Mouse (Mus musculus): Measurements from ENCODE around the gene Tmtc1. TPM values are rescaled to one million over a fixed set of nuclear protein-coding genes. Genes with fewer than 3 reads are reported as not detected.
A peak's percentile ranks its signal among the peaks of the same experiment; 100 is the strongest.

Gene Tmtc1
- polyA plus RNA-seq, 1 experiment from 2014 or later: 2.9 TPM

DNA sequence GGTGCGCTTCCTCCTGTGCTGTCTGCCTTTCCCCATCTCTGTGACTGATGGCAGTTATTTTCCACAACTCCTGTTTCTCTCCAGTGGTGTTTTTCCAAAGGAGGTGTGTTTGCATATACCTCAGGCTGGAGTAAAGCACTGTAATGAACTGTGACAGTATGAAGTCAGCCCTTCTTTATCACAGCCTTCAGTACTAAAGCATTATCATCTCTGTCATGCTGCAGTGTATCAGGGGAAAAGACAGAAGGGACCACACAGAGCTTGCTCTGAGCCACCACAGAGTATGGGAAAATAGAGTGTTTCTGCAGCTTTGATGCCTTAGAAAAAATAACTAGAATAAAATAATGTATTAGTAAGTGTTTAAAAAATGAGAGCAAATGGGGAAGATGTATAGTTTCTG is 81.0 kb downstream of the Tmtc1 start:
- no peak for ATAC-seq (ENCODE audit: borderline replicate concordance, extremely low read depth, low FRiP score, low TSS enrichment)
- H3K36me3 ChIP-seq: no peaks in the 10 kb centered on the region
- peaks cover 7% of the 10 kb centered on the region; the same call in 1 of the 2 replicates for H3K4me1 ChIP-seq
- no peak overlapping the region for H3K27ac ChIP-seq
- H3K27me3 ChIP-seq: no peaks in the 10 kb centered on the region
- H3K4me2 ChIP-seq: no peak overlapping the region
- 62% methylated on average over 1 of the region's 1 CpGs for WGBS
- H3K9ac ChIP-seq: no peak overlapping the region
- H3K9me3 ChIP-seq: no peaks in the 10 kb centered on the region
- H3K4me3 ChIP-seq: no peak overlapping the region

DNA sequence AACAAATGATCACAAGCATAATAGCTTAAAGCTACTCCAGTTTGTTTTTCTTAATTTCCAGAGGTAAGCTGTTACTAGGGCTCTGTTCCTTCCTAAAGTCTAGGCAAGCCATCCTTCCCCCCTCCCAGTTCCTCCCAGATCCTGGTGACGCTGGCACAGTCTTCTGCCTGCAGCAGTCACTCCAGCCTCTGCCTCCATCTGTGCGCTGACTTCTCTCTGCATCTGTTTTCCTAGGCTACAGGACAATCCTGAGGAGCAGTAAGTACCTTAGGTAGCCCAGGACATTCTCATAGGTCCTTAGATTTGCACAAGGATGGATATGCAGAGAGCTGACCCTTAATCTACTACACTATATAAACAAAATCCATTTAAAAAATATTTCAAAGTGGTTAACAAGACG is 81.7 kb downstream of the Tmtc1 start:
- H3K4me2 ChIP-seq: no peak overlapping the region
- peaks cover 7% of the 10 kb centered on the region; the same call in 1 of the 2 replicates for H3K4me1 ChIP-seq
- H3K9me3 ChIP-seq: no peaks in the 10 kb centered on the region
- H3K36me3 ChIP-seq: 0 out of 2 replicates have a peak, but pooled peaks cover 2% of the 10 kb centered on the region
- no peak overlapping the region for H3K9ac ChIP-seq
- 0 out of 2 replicates have a peak overlapping the region, but pooled peaks have one; percentile 43 for H3K27ac ChIP-seq
- H3K4me3 ChIP-seq: no peak overlapping the region
- WGBS: 30% methylated on average over 3 of the region's 3 CpGs
- no peaks in the 10 kb centered on the region for H3K27me3 ChIP-seq
- ATAC-seq (ENCODE audit: borderline replicate concordance, extremely low read depth, low FRiP score, low TSS enrichment): no peak

DNA sequence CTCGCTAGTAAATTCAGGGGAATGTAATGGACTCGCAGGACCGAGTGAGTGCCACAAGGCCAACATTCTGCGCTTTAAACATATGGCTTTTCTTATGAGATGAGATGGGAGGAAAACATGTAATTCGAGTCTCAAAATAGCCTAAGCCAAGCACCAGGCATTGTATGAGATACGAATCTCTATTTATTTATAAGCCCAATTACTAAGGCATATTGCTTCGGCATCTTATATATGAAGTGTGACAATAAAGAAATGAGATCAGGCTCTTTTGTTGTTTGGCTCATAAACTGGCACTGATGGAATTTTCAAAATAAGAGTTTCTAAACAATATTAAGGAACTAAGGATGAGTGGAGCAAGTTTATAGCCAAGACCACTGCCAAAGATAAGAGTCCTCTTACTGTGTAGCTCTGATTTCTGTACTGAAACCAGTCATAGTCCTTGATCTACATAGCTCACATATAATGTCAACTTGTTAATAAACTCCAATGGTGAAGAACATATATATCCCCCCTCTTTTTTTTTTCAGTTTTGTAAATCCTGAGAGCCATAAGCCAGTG is 84.8 kb downstream of the Tmtc1 start:
- peak; percentile 46; the same call in 1 of the 2 replicates for ATAC-seq (ENCODE audit: borderline replicate concordance, extremely low read depth, low FRiP score, low TSS enrichment)
- H3K9ac ChIP-seq: no peak overlapping the region
- WGBS: 54% methylated on average over 7 of the region's 7 CpGs
- H3K4me3 ChIP-seq: no peak overlapping the region
- H3K4me1 ChIP-seq: peaks cover 11% of the 10 kb centered on the region
- H3K27ac ChIP-seq: peak overlapping the region; percentile 53; the same call in 1 of the 2 replicates
- no peak overlapping the region for H3K4me2 ChIP-seq
- no peaks in the 10 kb centered on the region for H3K27me3 ChIP-seq
- peaks cover 14% of the 10 kb centered on the region for H3K36me3 ChIP-seq
- no peaks in the 10 kb centered on the region for H3K9me3 ChIP-seq

DNA sequence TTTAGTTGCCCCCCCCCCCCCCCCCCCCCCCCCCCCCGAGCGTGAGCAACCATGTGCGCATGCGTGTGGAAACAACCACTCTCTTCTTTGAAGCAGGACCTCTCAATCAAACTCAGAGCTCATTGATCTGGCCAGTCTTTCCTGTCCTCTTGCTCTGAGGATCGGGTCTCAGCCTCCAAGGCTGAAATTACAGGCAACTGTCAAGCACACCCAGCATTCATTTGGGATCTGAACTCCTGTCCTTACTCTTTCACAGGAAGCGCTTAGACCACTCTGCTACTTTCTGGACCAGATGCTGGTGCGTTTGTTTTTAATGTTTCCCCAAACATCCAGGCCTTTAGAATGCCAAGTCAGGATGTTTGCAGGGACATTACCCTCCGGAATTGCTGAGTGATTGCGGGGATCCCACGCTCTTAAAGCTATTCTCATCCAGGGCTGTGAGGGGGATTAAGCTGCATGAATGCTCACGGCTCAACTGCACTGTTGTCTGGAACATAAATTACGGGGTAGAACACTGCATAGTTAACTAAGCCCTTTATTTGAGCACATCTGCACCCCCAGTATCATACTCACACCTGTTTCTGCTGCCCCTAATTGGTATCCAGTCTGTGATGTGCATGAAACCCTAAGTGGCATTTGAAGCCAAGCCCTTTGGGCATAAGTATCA is 85.5 kb downstream of the Tmtc1 start:
- WGBS: 66% methylated on average over 9 of the region's 12 CpGs
- no peaks in the 10 kb centered on the region for H3K9me3 ChIP-seq

GRCm38 (mm10) chr6:148356141-148356540 is 88.0 kb downstream of the Tmtc1 start:
- no peak overlapping the region for H3K27ac ChIP-seq
- peaks cover 14% of the 10 kb centered on the region for H3K36me3 ChIP-seq
- no peaks in the 10 kb centered on the region for H3K9me3 ChIP-seq
- H3K27me3 ChIP-seq: no peaks in the 10 kb centered on the region
- no peak overlapping the region for H3K4me2 ChIP-seq
- H3K4me1 ChIP-seq: peaks cover 11% of the 10 kb centered on the region
- no peak overlapping the region for H3K4me3 ChIP-seq
- H3K9ac ChIP-seq: no peak overlapping the region
- no peak for ATAC-seq (ENCODE audit: borderline replicate concordance, extremely low read depth, low FRiP score, low TSS enrichment)

More for the DNA sequence above, 85.5 kb downstream of the Tmtc1 start:
- peaks cover 14% of the 10 kb centered on the region for H3K36me3 ChIP-seq
- H3K4me2 ChIP-seq: no peak overlapping the region
- H3K4me3 ChIP-seq: no peak overlapping the region
- H3K4me1 ChIP-seq: peaks cover 11% of the 10 kb centered on the region
- H3K27ac ChIP-seq: peak overlapping the region; percentile 53
- H3K9ac ChIP-seq: no peak overlapping the region
- no peaks in the 10 kb centered on the region for H3K27me3 ChIP-seq
- ATAC-seq (ENCODE audit: borderline replicate concordance, extremely low read depth, low FRiP score, low TSS enrichment): no peak

- H3K27ac ChIP-seq: no peak overlapping the region
- H3K9me3 ChIP-seq: no peaks in the 10 kb centered on the region
- no peaks in the 10 kb centered on the region for H3K27me3 ChIP-seq
- peak overlapping the region; percentile 53 for H3K4me3 ChIP-seq
- peaks cover 10% of the 10 kb centered on the region for H3K4me1 ChIP-seq
- H3K36me3 ChIP-seq: peaks cover 14% of the 10 kb centered on the region
- H3K4me2 ChIP-seq: peak overlapping the region; percentile 76
- 27% methylated on average over 85 of the region's 85 CpGs for WGBS
- H3K9ac ChIP-seq: peak overlapping the region; percentile 42
- ATAC-seq (ENCODE audit: borderline replicate concordance, extremely low read depth, low FRiP score, low TSS enrichment): peak; percentile 75; the same call in 1 of the 2 replicates
Measured at GRCm38 (mm10) chr6:148354509-148355474, 89.4 kb downstream of the Tmtc1 start.

GRCm38 (mm10) chr6:148354151-148354508 is 90.1 kb downstream of the Tmtc1 start:
- 73% methylated on average over 16 of the region's 16 CpGs for WGBS
- Histone ChIP-seq H3K4me3 (peak overlapping the region; percentile 53), H3K27ac (no peak overlapping the region), H3K4me1 (peaks cover 9% of the 10 kb centered on the region), H3K27me3 (no peaks in the 10 kb centered on the region), H3K9me3 (no peaks in the 10 kb centered on the region), H3K4me2 (peak overlapping the region; percentile 76), H3K36me3 (peaks cover 14% of the 10 kb centered on the region), H3K9ac (no peak overlapping the region)
- ATAC-seq (ENCODE audit: borderline replicate concordance, extremely low read depth, low FRiP score, low TSS enrichment): peak; percentile 40; the same call in 1 of the 2 replicates

DNA sequence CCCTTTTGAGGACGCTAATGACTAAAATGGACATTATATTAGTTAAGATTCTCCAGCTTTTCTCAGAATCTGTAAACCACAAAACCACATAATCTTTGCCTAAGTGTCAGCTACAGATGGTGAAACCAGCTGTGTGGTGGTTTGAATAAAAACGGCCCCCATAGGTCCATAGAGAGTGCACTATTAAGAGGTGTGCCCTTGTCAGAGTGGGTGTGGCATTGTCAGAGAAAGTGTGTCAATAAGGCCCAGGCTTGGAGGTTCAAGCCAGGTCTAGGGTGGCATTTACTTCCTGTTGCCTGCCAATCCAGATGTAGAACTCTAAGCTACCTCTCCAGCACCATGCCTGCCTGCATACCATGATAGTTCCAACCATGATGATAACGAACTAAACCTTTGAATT is 99.2 kb downstream of the Tmtc1 start:
- ATAC-seq (ENCODE audit: borderline replicate concordance, extremely low read depth, low FRiP score, low TSS enrichment): no peak
- H3K36me3 ChIP-seq: no peaks in the 10 kb centered on the region
- 79% methylated on average over 3 of the region's 3 CpGs for WGBS

GRCm38 (mm10) chr6:148342191-148342590 is 102.0 kb downstream of the Tmtc1 start:
- 88% methylated on average over 2 of the region's 2 CpGs for WGBS
- no peak for ATAC-seq (ENCODE audit: borderline replicate concordance, extremely low read depth, low FRiP score, low TSS enrichment)
- no peak overlapping the region for H3K27ac ChIP-seq
- H3K27me3 ChIP-seq: no peaks in the 10 kb centered on the region
- H3K9me3 ChIP-seq: no peaks in the 10 kb centered on the region
- H3K4me3 ChIP-seq: no peak overlapping the region
- H3K4me2 ChIP-seq: no peak overlapping the region
- H3K4me1 ChIP-seq: no peaks in the 10 kb centered on the region
- no peaks in the 10 kb centered on the region for H3K36me3 ChIP-seq
- H3K9ac ChIP-seq: no peak overlapping the region

More for the DNA sequence above, 99.2 kb downstream of the Tmtc1 start:
- Histone ChIP-seq H3K4me3 (no peak overlapping the region), H3K27me3 (no peaks in the 10 kb centered on the region), H3K9ac (no peak overlapping the region), H3K27ac (no peak overlapping the region), H3K4me2 (no peak overlapping the region), H3K9me3 (no peaks in the 10 kb centered on the region), H3K4me1 (no peaks in the 10 kb centered on the region)

DNA sequence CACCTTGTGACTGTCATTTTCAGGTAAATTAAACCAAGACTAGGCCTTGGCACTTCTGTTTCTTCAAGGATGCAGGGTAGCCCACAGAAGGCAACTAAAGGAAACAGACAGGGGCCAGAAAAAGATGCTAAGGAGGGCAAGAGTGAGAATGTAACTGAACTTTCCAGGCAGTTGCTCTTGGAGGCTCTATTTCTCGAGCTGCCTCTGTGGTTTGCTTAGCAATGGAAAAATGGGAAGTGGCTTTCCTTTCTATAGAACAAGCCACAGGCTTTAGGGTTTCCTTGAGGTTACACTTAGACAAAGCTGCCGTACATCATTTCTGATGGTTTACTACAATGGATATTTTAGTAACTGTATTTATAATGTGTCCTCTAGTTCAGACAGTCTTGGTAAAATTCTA is 102.4 kb downstream of the Tmtc1 start:
- Histone ChIP-seq H3K4me2 (no peak overlapping the region), H3K9me3 (no peaks in the 10 kb centered on the region), H3K27me3 (no peaks in the 10 kb centered on the region), H3K27ac (no peak overlapping the region), H3K9ac (no peak overlapping the region), H3K4me1 (no peaks in the 10 kb centered on the region), H3K36me3 (no peaks in the 10 kb centered on the region), H3K4me3 (no peak overlapping the region)
- WGBS: 77% methylated on average over 2 of the region's 2 CpGs
- no peak for ATAC-seq (ENCODE audit: borderline replicate concordance, extremely low read depth, low FRiP score, low TSS enrichment)

- H3K27ac ChIP-seq: no peak overlapping the region
- 59% methylated on average over 3 of the region's 3 CpGs for WGBS
- no peak overlapping the region for H3K4me2 ChIP-seq
- no peak overlapping the region for H3K9ac ChIP-seq
- H3K9me3 ChIP-seq: no peaks in the 10 kb centered on the region
- no peak overlapping the region for H3K4me3 ChIP-seq
- H3K27me3 ChIP-seq: no peaks in the 10 kb centered on the region
- ATAC-seq (ENCODE audit: borderline replicate concordance, extremely low read depth, low FRiP score, low TSS enrichment): no peak
- no peaks in the 10 kb centered on the region for H3K36me3 ChIP-seq
- no peaks in the 10 kb centered on the region for H3K4me1 ChIP-seq
Measured at GRCm38 (mm10) chr6:148338326-148338957, 105.7 kb downstream of the Tmtc1 start.
